ENCODE assay signal across 8 mouse cellular contexts in genomic region chr1:38436471-38437340, GRCm38 (mm10).
A peak's percentile ranks its signal among the peaks of the same experiment; 100 is the strongest.
DNase-seq lines count a peak whose midpoint lies in the region; ATAC-seq and TF ChIP-seq lines count a peak whose summit lies in the region.

No protein-coding gene starts in this region.

- H3K36me3 ChIP-seq in forebrain, embryonic 10.5 days (replicated peaks) = no peaks in the 10 kb centered on the region
- no peaks in the 10 kb centered on the region for H3K36me3 ChIP-seq in forebrain, embryonic 11.5 days (ENCODE audit: control insufficient read depth, insufficient read depth, low read length)
- H3K36me3 ChIP-seq in lung, embryonic 14.5 days (ENCODE audit: insufficient read depth) = no peaks in the 10 kb centered on the region
- no peaks in the 10 kb centered on the region for H3K36me3 ChIP-seq in forebrain, embryonic 14.5 days (ENCODE audit: control insufficient read depth, insufficient read depth, low read length)
- no peaks in the 10 kb centered on the region for H3K36me3 ChIP-seq in liver, embryonic 11.5 days (ENCODE audit: control insufficient read depth, insufficient read depth, low read length)

- H3K4me3 ChIP-seq in forebrain, embryonic 10.5 days = no peak overlapping the region
- H3K4me3 ChIP-seq in forebrain, embryonic 11.5 days (ENCODE audit: low read depth, low read length) = no peak overlapping the region
- no peak overlapping the region for H3K4me3 ChIP-seq in lung, embryonic 14.5 days (ENCODE audit: low read depth, low read length)
- no peak overlapping the region for H3K4me3 ChIP-seq in forebrain, embryonic 14.5 days (ENCODE audit: low read depth, low read length)
- no peak overlapping the region for H3K4me3 ChIP-seq in liver, embryonic 11.5 days (ENCODE audit: low read depth, low read length)

- H3K9ac ChIP-seq in forebrain, embryonic 11.5 days (ENCODE audit: low read length) = no peak overlapping the region
- no peak overlapping the region for H3K9ac ChIP-seq in lung, embryonic 14.5 days
- no peak overlapping the region for H3K9ac ChIP-seq in forebrain, embryonic 14.5 days (ENCODE audit: low read length)
- H3K9ac ChIP-seq in liver, embryonic 11.5 days (ENCODE audit: low read depth, low read length) = no peak overlapping the region

- ATAC-seq in forebrain, embryonic 11.5 days (replicated peaks; ENCODE audit: low FRiP score) = no peak; the same call in 1 of the 2 replicates
- ATAC-seq in lung, embryonic 14.5 days (ENCODE audit: insufficient read depth) = peak; percentile 12; the same call in 1 of the 2 replicates
- ATAC-seq in forebrain, embryonic 14.5 days = no peak
- no peak for ATAC-seq in liver, embryonic 11.5 days (replicated peaks; ENCODE audit: low FRiP score)

- WGBS in forebrain, embryonic 10.5 days = 24% methylated on average over 12 of the region's 12 CpGs
- WGBS in forebrain, embryonic 11.5 days = 24% methylated on average over 12 of the region's 12 CpGs
- WGBS in lung, embryonic 14.5 days = 36% methylated on average over 12 of the region's 12 CpGs
- 23% methylated on average over 12 of the region's 12 CpGs for WGBS in forebrain, embryonic 14.5 days
- 66% methylated on average over 12 of the region's 12 CpGs for WGBS in liver, embryonic 11.5 days

- no peak for DNase-seq in forebrain, embryonic 10.5 days (ENCODE audit: extremely low spot score, low spot score)
- no peak for DNase-seq in forebrain, embryonic 11.5 days (ENCODE audit: low spot score)
- peak; percentile 65 for DNase-seq in lung, embryonic 14.5 days
- DNase-seq in lung, adult 18-20 months = no peak
- DNase-seq in forebrain, embryonic 14.5 days (ENCODE audit: low spot score) = peak; percentile 39
- DNase-seq in lung, postnatal 14 days = peak; percentile 11
- DNase-seq in right cerebral cortex, postnatal 14 days = no peak
- DNase-seq in liver, embryonic 11.5 days (ENCODE audit: low spot score) = no peak

- H3K4me1 ChIP-seq in forebrain, embryonic 10.5 days = peaks cover 60% of the 10 kb centered on the region
- peaks cover 28% of the 10 kb centered on the region for H3K4me1 ChIP-seq in forebrain, embryonic 11.5 days (replicated peaks; ENCODE audit: control insufficient read depth, insufficient read depth, low read length)
- peaks cover 28% of the 10 kb centered on the region for H3K4me1 ChIP-seq in lung, embryonic 14.5 days (ENCODE audit: insufficient read depth)
- H3K4me1 ChIP-seq in forebrain, embryonic 14.5 days (ENCODE audit: control insufficient read depth, insufficient read depth, low read length) = peaks cover 52% of the 10 kb centered on the region
- H3K4me1 ChIP-seq in liver, embryonic 11.5 days (replicated peaks; ENCODE audit: control insufficient read depth, insufficient read depth, low read length) = no peaks in the 10 kb centered on the region; the same call in 1 of the 2 replicates

- peak overlapping the region; percentile 46; the same call in 1 of the 2 replicates for H3K27ac ChIP-seq in forebrain, embryonic 10.5 days
- H3K27ac ChIP-seq in forebrain, embryonic 11.5 days (ENCODE audit: low read depth, low read length) = no peak overlapping the region
- no peak overlapping the region; the same call in 1 of the 2 replicates for H3K27ac ChIP-seq in lung, embryonic 14.5 days (ENCODE audit: low read depth)
- no peak overlapping the region for H3K27ac ChIP-seq in forebrain, embryonic 14.5 days (ENCODE audit: low read depth, low read length)
- no peak overlapping the region for H3K27ac ChIP-seq in liver, embryonic 11.5 days (ENCODE audit: low read depth, low read length)

- TF ChIP-seq CTCF in lung, embryonic 14.5 days (IDR thresholded peaks at IDR 0.05; ENCODE audit: low read depth) = no peak

- H3K9me3 ChIP-seq in forebrain, embryonic 10.5 days = no peaks in the 10 kb centered on the region
- H3K9me3 ChIP-seq in forebrain, embryonic 11.5 days (ENCODE audit: control insufficient read depth, low read length) = no peaks in the 10 kb centered on the region
- H3K9me3 ChIP-seq in lung, embryonic 14.5 days (ENCODE audit: low read depth, low read length) = no peaks in the 10 kb centered on the region
- H3K9me3 ChIP-seq in forebrain, embryonic 14.5 days (replicated peaks; ENCODE audit: control insufficient read depth, low read length) = no peaks in the 10 kb centered on the region
- no peaks in the 10 kb centered on the region for H3K9me3 ChIP-seq in liver, embryonic 11.5 days (ENCODE audit: control insufficient read depth, low read length)

- no peak overlapping the region for H3K4me2 ChIP-seq in forebrain, embryonic 11.5 days (ENCODE audit: low read depth, low read length, severe bottlenecking)
- no peak overlapping the region for H3K4me2 ChIP-seq in lung, embryonic 14.5 days
- no peak overlapping the region for H3K4me2 ChIP-seq in forebrain, embryonic 14.5 days (ENCODE audit: low read length)
- no peak overlapping the region for H3K4me2 ChIP-seq in liver, embryonic 11.5 days

- H3K27me3 ChIP-seq in forebrain, embryonic 10.5 days (ENCODE audit: poor library complexity, severe bottlenecking) = no peaks in the 10 kb centered on the region
- H3K27me3 ChIP-seq in forebrain, embryonic 11.5 days (ENCODE audit: control insufficient read depth, insufficient read depth, low read length) = no peaks in the 10 kb centered on the region
- H3K27me3 ChIP-seq in lung, embryonic 14.5 days (ENCODE audit: insufficient read depth, low read length) = no peaks in the 10 kb centered on the region
- H3K27me3 ChIP-seq in forebrain, embryonic 14.5 days (replicated peaks; ENCODE audit: control insufficient read depth, insufficient read depth, low read length) = no peaks in the 10 kb centered on the region
- no peaks in the 10 kb centered on the region for H3K27me3 ChIP-seq in liver, embryonic 11.5 days (replicated peaks; ENCODE audit: control insufficient read depth, insufficient read depth, low read length)

Comparison
In these comparisons a context has a peak if more than half of its experiments do, and no peak if none do; other contexts are left out.
1. DNase-seq: peak in lung, embryonic 14.5 days (single experiment), forebrain, embryonic 14.5 days (single experiment) and lung, postnatal 14 days (single experiment); none in forebrain, embryonic 10.5 days (single experiment), forebrain, embryonic 11.5 days (single experiment), lung, adult 18-20 months (0 of 2), right cerebral cortex, postnatal 14 days (single experiment) and liver, embryonic 11.5 days (single experiment).